Mouse (Mus musculus) hindbrain, embryonic 16.5 days (tissue): ENCODE results near the gene Mrps12. TPM values are rescaled to one million over a fixed set of nuclear protein-coding genes. Genes with fewer than 3 reads are reported as not detected.

Experiments used
- ATAC-seq: fragments of 200-750 bp; cut with Nextera tagmentation; 2 replicates; pipeline ENCODE4 v1.8.0; 2017; ENCODE audit warnings: moderate TSS enrichment, moderate library complexity
- H3K27ac ChIP-seq: fragments of 300-500 bp; sonication (generic); 2 replicates; pipeline ENCODE4 v1.5.1; 2014; ENCODE audit warnings: low read depth, mild to moderate bottlenecking, control low read depth, low read length, moderate library complexity
- H3K27me3 ChIP-seq: fragments of 300-500 bp; sonication (generic); replicated peaks from 2 replicates; pipeline ENCODE4 v1.6.1; 2014; ENCODE audit warnings: low read length; ENCODE audit not compliant: control insufficient read depth, insufficient read depth
- H3K36me3 ChIP-seq: fragments of 300-500 bp; sonication (generic); 2 replicates; pipeline ENCODE4 v1.6.1; 2014; ENCODE audit warnings: mild to moderate bottlenecking, low read length, moderate library complexity, mixed read lengths; ENCODE audit not compliant: control insufficient read depth, insufficient read depth
- H3K4me1 ChIP-seq: fragments of 300-500 bp; sonication (generic); 2 replicates; pipeline ENCODE4 v1.6.1; 2014; ENCODE audit warnings: low read depth, low read length; ENCODE audit not compliant: control insufficient read depth, insufficient read depth
- H3K4me2 ChIP-seq: fragments of 300-500 bp; sonication (generic); 2 replicates; pipeline ENCODE4 v1.6.1; 2014; ENCODE audit warnings: mild to moderate bottlenecking, low read length, control low read depth, moderate library complexity
- H3K4me3 ChIP-seq: fragments of 300-500 bp; sonication (generic); 2 replicates; pipeline ENCODE4 v1.5.1; 2014; ENCODE audit warnings: mild to moderate bottlenecking, low read length, control low read depth, moderate library complexity
- H3K9ac ChIP-seq: fragments of 300-500 bp; sonication (generic); 2 replicates; pipeline ENCODE4 v1.6.1; 2014; ENCODE audit warnings: low read depth, mild to moderate bottlenecking, control low read depth, low read length, moderate library complexity
- H3K9me3 ChIP-seq: fragments of 300-500 bp; sonication (generic); 2 replicates; pipeline ENCODE4 v1.6.1; 2014; ENCODE audit warnings: mild to moderate bottlenecking, low read length, moderate library complexity; ENCODE audit not compliant: control insufficient read depth
- WGBS: fragments of 180-500 bp; shearing (Covaris S2); extraction: QIAGEN DNeasy Blood & Tissue Kit; methylation state at CpG from one replicate; pipeline ENCODE4 v1.1.7; 2014; 5-methylcytosine and 5-hydroxymethylcytosine counted together
- polyA plus RNA-seq: library from polyadenylated mRNA; unstranded; fragments of >200 nt; fragmentation: Nextera tagmentation; extraction: Ambion mirVana; gene quantifications from 2 replicates; pipeline ENCODE4 v1.2.1, GENCODE M21; 2015

Mrps12 gene
- polyA plus RNA-seq, 1 experiment from 2014 or later: 113 TPM

GRCm38 (mm10) chr7:28780067-28780658 is 38.5 kb upstream of the Mrps12 start:
- no peaks in the 10 kb centered on the region for H3K9me3 ChIP-seq
- WGBS: 45% methylated on average over 6 of the region's 6 CpGs
- no peaks in the 10 kb centered on the region for H3K27me3 ChIP-seq
- H3K36me3 ChIP-seq: no peaks in the 10 kb centered on the region
- H3K4me2 ChIP-seq: no peak overlapping the region
- H3K4me1 ChIP-seq: no peaks in the 10 kb centered on the region
- no peak overlapping the region for H3K9ac ChIP-seq
- H3K4me3 ChIP-seq: no peak overlapping the region
- ATAC-seq: peak; percentile 67
- no peak overlapping the region for H3K27ac ChIP-seq

GRCm38 (mm10) chr7:28778825-28779224 is 37.2 kb upstream of the Mrps12 start:
- H3K27me3 ChIP-seq: no peaks in the 10 kb centered on the region
- no peak overlapping the region for H3K4me3 ChIP-seq
- no peaks in the 10 kb centered on the region for H3K36me3 ChIP-seq
- no peak overlapping the region for H3K9ac ChIP-seq
- no peak overlapping the region for H3K4me2 ChIP-seq
- H3K9me3 ChIP-seq: no peaks in the 10 kb centered on the region
- no peak overlapping the region for H3K27ac ChIP-seq
- no peak for ATAC-seq
- H3K4me1 ChIP-seq: no peaks in the 10 kb centered on the region
- 89% methylated on average over 9 of the region's 9 CpGs for WGBS

- H3K27me3 ChIP-seq: no peaks in the 10 kb centered on the region
- no peak overlapping the region for H3K4me2 ChIP-seq
- 72% methylated on average over 7 of the region's 7 CpGs for WGBS
- H3K9me3 ChIP-seq: no peaks in the 10 kb centered on the region
- no peaks in the 10 kb centered on the region for H3K36me3 ChIP-seq
- no peaks in the 10 kb centered on the region for H3K4me1 ChIP-seq
- H3K4me3 ChIP-seq: no peak overlapping the region
- H3K9ac ChIP-seq: no peak overlapping the region
- H3K27ac ChIP-seq: no peak overlapping the region
- ATAC-seq: no peak
Measured at GRCm38 (mm10) chr7:28775129-28775528, 33.5 kb upstream of the Mrps12 start.

GRCm38 (mm10) chr7:28774164-28774563 is 32.5 kb upstream of the Mrps12 start:
- Histone ChIP-seq H3K36me3 (no peaks in the 10 kb centered on the region), H3K27ac (peak overlapping the region; percentile 3; the same call in 1 of the 2 replicates), H3K4me1 (no peaks in the 10 kb centered on the region), H3K9ac (no peak overlapping the region), H3K9me3 (no peaks in the 10 kb centered on the region), H3K4me3 (no peak overlapping the region), H3K4me2 (no peak overlapping the region), H3K27me3 (no peaks in the 10 kb centered on the region)
- peak; percentile 83 for ATAC-seq
- 39% methylated on average over 12 of the region's 12 CpGs for WGBS

GRCm38 (mm10) chr7:28773163-28773562 is 31.5 kb upstream of the Mrps12 start:
- Histone ChIP-seq H3K9ac (no peak overlapping the region), H3K4me2 (no peak overlapping the region), H3K27me3 (no peaks in the 10 kb centered on the region), H3K36me3 (no peaks in the 10 kb centered on the region), H3K4me3 (no peak overlapping the region), H3K9me3 (no peaks in the 10 kb centered on the region), H3K27ac (no peak overlapping the region), H3K4me1 (peaks cover 3% of the 10 kb centered on the region; the same call in 1 of the 2 replicates)
- 74% methylated on average over 3 of the region's 3 CpGs for WGBS
- ATAC-seq: no peak

GRCm38 (mm10) chr7:28771867-28772266 is 30.2 kb upstream of the Mrps12 start:
- no peak for ATAC-seq
- Histone ChIP-seq H3K36me3 (no peaks in the 10 kb centered on the region), H3K4me1 (peaks cover 15% of the 10 kb centered on the region), H3K9ac (no peak overlapping the region), H3K27ac (no peak overlapping the region), H3K27me3 (no peaks in the 10 kb centered on the region), H3K4me3 (no peak overlapping the region), H3K4me2 (no peak overlapping the region), H3K9me3 (no peaks in the 10 kb centered on the region)
- 82% methylated on average over 11 of the region's 11 CpGs for WGBS

- no peak overlapping the region for H3K4me2 ChIP-seq
- ATAC-seq: no peak
- no peak overlapping the region for H3K4me3 ChIP-seq
- no peak overlapping the region for H3K27ac ChIP-seq
- H3K4me1 ChIP-seq: peaks cover 21% of the 10 kb centered on the region
- no peak overlapping the region for H3K9ac ChIP-seq
- no peaks in the 10 kb centered on the region for H3K9me3 ChIP-seq
- WGBS: 93% methylated on average over 3 of the region's 3 CpGs
- no peaks in the 10 kb centered on the region for H3K36me3 ChIP-seq
- H3K27me3 ChIP-seq: no peaks in the 10 kb centered on the region
Measured at GRCm38 (mm10) chr7:28770309-28770708, 28.7 kb upstream of the Mrps12 start.

- Histone ChIP-seq H3K27me3 (no peaks in the 10 kb centered on the region), H3K4me3 (no peak overlapping the region), H3K27ac (no peak overlapping the region), H3K4me2 (no peak overlapping the region), H3K4me1 (peaks cover 27% of the 10 kb centered on the region), H3K9ac (no peak overlapping the region), H3K9me3 (no peaks in the 10 kb centered on the region), H3K36me3 (no peaks in the 10 kb centered on the region)
- ATAC-seq: no peak
- 90% methylated on average over 9 of the region's 9 CpGs for WGBS
Measured at GRCm38 (mm10) chr7:28769414-28769958, 27.9 kb upstream of the Mrps12 start.

- peaks cover 27% of the 10 kb centered on the region for H3K4me1 ChIP-seq
- H3K36me3 ChIP-seq: peaks cover 3% of the 10 kb centered on the region; the same call in 1 of the 2 replicates
- H3K27me3 ChIP-seq: no peaks in the 10 kb centered on the region
- 65% methylated on average over 7 of the region's 7 CpGs for whole genome bisulfite sequencing
- H3K9ac ChIP-seq: peak within 1 kb of the TSS; percentile 83
- H3K4me2 ChIP-seq: peak within 1 kb of the TSS; percentile 68
- no peak for ATAC-seq
- H3K4me3 ChIP-seq: peak within 1 kb of the TSS; percentile 83
- no peak within 1 kb of the TSS for H3K27ac ChIP-seq
- no peaks in the 10 kb centered on the region for H3K9me3 ChIP-seq
Measured at GRCm38 (mm10) chr7:28767462-28767965, 25.9 kb upstream of the Mrps12 start, which contains the start of gene Nfkbib. Gene Nfkbib (minus strand): TSS chr7:28767512.
